Mouse (Mus musculus) lung, postnatal 0 days (tissue): ENCODE measurements around the gene Gpc6. TPM values are rescaled to one million over a fixed set of nuclear protein-coding genes. Genes with fewer than 3 reads are reported as not detected.

Source experiments
- ATAC-seq: fragments of 200-750 bp; cut with Nextera tagmentation; 2 replicates; pipeline ENCODE4 v1.8.0; 2017; ENCODE audit warnings: moderate library complexity
- DNase-seq: peaks from one replicate; pipeline ENCODE4 v3.0.0-alpha.2; 2016; ENCODE audit warnings: low spot score
- H3K27ac ChIP-seq: fragments of 300-500 bp; sonication (generic); 2 replicates; pipeline ENCODE4 v1.5.1; 2014; ENCODE audit warnings: antibody characterized with exemption, mild to moderate bottlenecking, low read length, mixed read lengths
- H3K27me3 ChIP-seq: fragments of 300-500 bp; sonication (generic); replicated peaks from 2 replicates; pipeline ENCODE4 v1.6.1; 2014; ENCODE audit warnings: low read length, mixed read lengths; ENCODE audit not compliant: insufficient read depth
- H3K36me3 ChIP-seq: fragments of 300-500 bp; sonication (generic); 2 replicates; pipeline ENCODE4 v1.6.1; 2014; ENCODE audit warnings: low read length, mixed read lengths; ENCODE audit not compliant: insufficient read depth
- H3K4me1 ChIP-seq: fragments of 300-500 bp; sonication (generic); 2 replicates; pipeline ENCODE4 v1.6.1; 2014; ENCODE audit warnings: antibody characterized with exemption, low read depth, low read length, mixed read lengths; ENCODE audit not compliant: insufficient read depth
- H3K4me2 ChIP-seq: fragments of 300-500 bp; sonication (generic); replicated peaks from 2 replicates; pipeline ENCODE4 v1.6.1; 2014; ENCODE audit warnings: low read depth, mild to moderate bottlenecking, low read length, moderate library complexity, mixed read lengths
- H3K4me3 ChIP-seq: fragments of 300-500 bp; sonication (generic); 2 replicates; pipeline ENCODE4 v1.5.1; 2014; ENCODE audit warnings: low read depth, low read length
- H3K9ac ChIP-seq: fragments of 300-500 bp; sonication (generic); replicated peaks from 2 replicates; pipeline ENCODE4 v1.6.1; 2014; ENCODE audit warnings: low read depth, mild to moderate bottlenecking
- H3K9me3 ChIP-seq: fragments of 300-500 bp; sonication (generic); 2 replicates; pipeline ENCODE4 v1.6.1; 2016; ENCODE audit warnings: low read length, mixed read lengths
- CTCF ChIP-seq: IDR thresholded peaks from 2 replicates; pipeline ENCODE4 v1.5.1; 2016; ENCODE audit warnings: antibody characterized with exemption, mild to moderate bottlenecking
- EP300 ChIP-seq: IDR thresholded peaks from 2 replicates; pipeline ENCODE4 v1.6.1; 2016; ENCODE audit warnings: antibody characterized with exemption, mild to moderate bottlenecking, control low read depth
- WGBS: fragments of 180-500 bp; shearing (Covaris S2); extraction: QIAGEN DNeasy Blood & Tissue Kit; methylation state at CpG from one replicate; pipeline ENCODE4 v1.1.7; 2014; 5-methylcytosine and 5-hydroxymethylcytosine counted together
- polyA plus RNA-seq: library from polyadenylated mRNA; unstranded; fragments of >200 nt; fragmentation: Nextera tagmentation; extraction: Ambion mirVana; gene quantifications from 2 replicates; pipeline ENCODE4 v1.2.1, GENCODE M21; 2015

The Gpc6 gene
- polyA plus RNA-seq, 1 experiment from 2014 or later: 3.1 TPM

GRCm38 (mm10) chr14:116943751-116944150 lies 18.6 kb downstream of the Gpc6 start:
- Histone ChIP-seq H3K4me1 (no peaks in the 10 kb centered on the region), H3K4me3 (no peak overlapping the region), H3K9me3 (no peaks in the 10 kb centered on the region), H3K36me3 (no peaks in the 10 kb centered on the region), H3K27ac (no peak overlapping the region), H3K9ac (no peak overlapping the region), H3K27me3 (no peaks in the 10 kb centered on the region), H3K4me2 (no peak overlapping the region)
- TF ChIP-seq CTCF (no peak), EP300 (no peak)
- WGBS: 88% methylated on average over 7 of the region's 7 CpGs
- ATAC-seq (no peak), DNase-seq (no peak)

DNA sequence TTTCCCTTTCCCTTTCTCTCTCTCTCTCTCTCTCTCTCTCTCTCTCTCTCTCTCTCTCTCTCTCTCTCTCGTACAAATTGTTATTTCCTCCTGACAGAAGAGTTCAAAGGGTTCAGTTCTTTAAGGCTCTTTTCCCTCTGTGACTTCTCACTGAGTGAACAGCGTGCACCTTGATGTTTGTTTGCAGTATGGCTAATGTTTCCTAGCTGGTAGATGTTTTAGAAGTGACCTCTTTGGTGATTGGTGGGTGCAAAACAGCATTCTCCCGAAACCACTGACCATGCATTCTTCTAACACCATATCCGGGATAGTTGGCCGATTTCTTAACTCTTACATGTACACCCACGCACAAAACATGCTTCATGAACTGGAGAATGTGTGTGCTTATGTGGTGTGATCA lies 20.9 kb downstream of the Gpc6 start:
- DNase-seq: no peak
- no peak for ATAC-seq
- TF ChIP-seq EP300 (no peak), CTCF (no peak)
- 61% methylated on average over 6 of the region's 6 CpGs for WGBS
- no peaks in the 10 kb centered on the region for H3K9me3 ChIP-seq
- no peak overlapping the region for H3K9ac ChIP-seq
- no peaks in the 10 kb centered on the region for H3K36me3 ChIP-seq
- no peak overlapping the region for H3K27ac ChIP-seq
- no peak overlapping the region for H3K4me3 ChIP-seq
- no peaks in the 10 kb centered on the region for H3K4me1 ChIP-seq
- no peaks in the 10 kb centered on the region for H3K27me3 ChIP-seq
- H3K4me2 ChIP-seq: no peak overlapping the region

DNA sequence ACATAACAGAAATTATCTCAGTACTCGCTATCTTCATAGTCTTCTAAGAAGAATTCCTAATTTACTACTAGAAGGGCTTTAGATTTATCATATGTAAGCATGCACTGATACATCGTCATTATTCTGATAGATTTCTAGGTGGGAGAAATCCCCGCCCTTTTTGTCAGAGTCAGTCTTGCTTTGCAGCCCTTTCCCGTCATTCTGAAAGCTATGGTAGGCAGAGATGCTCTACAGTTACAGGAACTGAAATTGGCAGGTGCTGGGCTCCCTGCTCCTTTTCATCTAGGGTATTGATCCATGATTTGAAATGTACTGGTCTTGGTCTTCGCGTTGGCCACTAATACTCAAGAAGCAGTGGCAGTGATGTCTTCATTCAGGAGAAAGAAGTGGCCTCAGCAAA lies 22.3 kb downstream of the Gpc6 start:
- H3K4me3 ChIP-seq: no peak overlapping the region
- no peaks in the 10 kb centered on the region for H3K4me1 ChIP-seq
- DNase-seq (no peak), ATAC-seq (no peak)
- H3K27ac ChIP-seq: no peak overlapping the region
- H3K27me3 ChIP-seq: no peaks in the 10 kb centered on the region
- WGBS: 94% methylated on average over 6 of the region's 6 CpGs
- H3K4me2 ChIP-seq: no peak overlapping the region
- no peak overlapping the region for H3K9ac ChIP-seq
- no peaks in the 10 kb centered on the region for H3K9me3 ChIP-seq
- H3K36me3 ChIP-seq: no peaks in the 10 kb centered on the region
- no peak for TF ChIP-seq CTCF
- no peak for TF ChIP-seq EP300

DNA sequence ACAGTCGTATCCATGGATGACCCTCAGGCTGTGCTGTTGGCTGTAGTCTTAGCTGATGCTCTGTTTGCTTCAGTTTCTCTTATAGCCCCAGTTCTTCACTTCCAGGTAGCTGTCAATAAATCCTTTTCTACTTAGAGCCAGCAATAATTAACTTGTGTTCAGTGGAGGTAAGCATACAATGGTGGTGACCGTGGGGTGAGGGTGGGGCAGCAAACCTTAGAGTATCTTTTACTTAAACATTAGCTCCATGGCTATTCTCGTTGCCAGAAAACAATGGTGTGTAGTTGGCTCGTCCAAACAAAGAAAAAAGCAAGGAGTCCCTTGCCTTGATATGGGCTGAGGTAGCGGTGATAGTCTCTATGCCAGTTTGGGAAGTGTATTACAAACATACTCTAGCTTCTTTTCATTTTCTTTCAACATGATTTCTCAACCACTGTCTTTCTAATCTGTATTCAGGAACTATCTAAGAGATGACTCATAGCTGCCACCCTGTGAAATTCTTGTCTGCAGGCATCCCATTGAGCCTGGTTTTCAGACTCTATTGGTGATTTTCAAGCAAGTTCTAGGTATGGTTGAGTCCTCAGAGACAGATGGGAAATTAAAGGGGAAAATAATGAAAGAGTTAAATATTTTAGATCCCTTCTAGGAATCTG lies 22.9 kb downstream of the Gpc6 start:
- ATAC-seq: no peak
- TF ChIP-seq CTCF: no peak
- TF ChIP-seq EP300: no peak

DNA sequence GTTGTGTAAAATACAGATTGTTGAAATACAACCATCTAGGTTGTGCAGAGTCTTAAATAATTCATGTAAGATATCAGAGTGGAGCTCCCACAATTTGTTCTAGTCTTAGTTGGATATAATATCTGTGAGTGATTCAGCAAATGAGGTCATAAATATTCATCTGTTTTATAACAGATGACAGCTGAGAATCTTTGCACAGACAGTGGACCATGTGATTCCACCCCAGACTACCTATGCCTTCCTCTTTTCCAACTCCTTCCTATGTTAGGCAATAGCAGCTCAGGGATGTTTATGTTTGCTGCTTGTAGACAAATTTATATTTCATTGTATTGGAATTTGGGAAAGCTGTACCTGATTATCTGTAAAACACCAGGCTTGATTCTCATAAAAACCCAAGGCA lies 32.0 kb downstream of the Gpc6 start:
- Histone ChIP-seq H3K4me1 (no peaks in the 10 kb centered on the region), H3K36me3 (no peaks in the 10 kb centered on the region), H3K4me3 (no peak overlapping the region), H3K27me3 (no peaks in the 10 kb centered on the region), H3K4me2 (no peak overlapping the region), H3K9ac (no peak overlapping the region), H3K9me3 (no peaks in the 10 kb centered on the region), H3K27ac (no peak overlapping the region)
- DNase-seq (no peak), ATAC-seq (no peak)
- no peak for TF ChIP-seq EP300
- no peak for TF ChIP-seq CTCF

More for the DNA sequence above, 22.9 kb downstream of the Gpc6 start:
- Histone ChIP-seq H3K27ac (no peak overlapping the region), H3K4me3 (no peak overlapping the region), H3K27me3 (no peaks in the 10 kb centered on the region), H3K9me3 (no peaks in the 10 kb centered on the region), H3K4me2 (no peak overlapping the region), H3K4me1 (no peaks in the 10 kb centered on the region), H3K36me3 (no peaks in the 10 kb centered on the region), H3K9ac (no peak overlapping the region)
- no peak for DNase-seq
- WGBS: 65% methylated on average over 5 of the region's 5 CpGs

DNA sequence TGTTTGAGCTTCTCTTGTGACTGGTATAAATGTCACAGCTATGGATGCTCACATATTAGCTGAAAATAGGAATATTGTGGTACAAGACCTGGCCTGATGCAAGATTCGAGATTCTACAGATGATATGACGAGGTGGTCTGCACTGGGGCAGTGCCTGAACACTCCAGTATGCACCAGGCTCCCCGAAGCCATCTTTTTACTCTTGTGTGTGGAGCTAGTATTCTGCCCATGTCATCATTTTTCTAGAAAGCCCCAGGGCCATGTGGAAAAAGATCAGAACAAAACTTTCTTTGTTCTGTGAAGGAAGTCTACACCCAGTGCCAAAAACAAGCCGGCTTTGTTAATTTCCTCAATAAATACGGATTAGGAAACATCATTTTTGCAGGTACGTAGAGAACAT lies 39.7 kb downstream of the Gpc6 start:
- WGBS: 65% methylated on average over 6 of the region's 6 CpGs
- DNase-seq (no peak), ATAC-seq (no peak; the same call in 1 of the 2 replicates)
- Histone ChIP-seq H3K27ac (no peak overlapping the region), H3K27me3 (no peaks in the 10 kb centered on the region), H3K4me2 (no peak overlapping the region), H3K4me3 (no peak overlapping the region), H3K4me1 (no peaks in the 10 kb centered on the region), H3K9ac (no peak overlapping the region), H3K9me3 (no peaks in the 10 kb centered on the region), H3K36me3 (no peaks in the 10 kb centered on the region)
- no peak for TF ChIP-seq EP300
- TF ChIP-seq CTCF: no peak

DNA sequence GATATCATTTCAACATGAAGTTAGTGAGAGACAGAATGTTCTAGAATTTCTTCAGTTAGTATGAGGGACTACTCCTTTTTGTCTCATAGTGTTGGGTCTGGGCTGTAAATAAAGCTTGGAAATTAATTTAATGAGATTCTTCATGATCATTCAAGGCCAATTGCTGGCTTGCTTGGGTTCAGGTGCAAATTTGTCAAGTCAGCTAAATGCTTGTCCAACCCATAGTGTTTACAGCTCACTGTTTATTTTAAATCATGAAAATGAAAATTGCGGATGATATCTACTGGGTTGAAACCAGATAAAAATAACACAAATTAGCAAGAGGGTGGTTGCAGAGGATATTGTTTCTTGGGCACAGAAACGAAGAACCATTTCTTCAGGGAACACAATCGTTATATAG lies 49.6 kb downstream of the Gpc6 start:
- TF ChIP-seq CTCF (no peak), EP300 (no peak)
- no peak for DNase-seq
- Histone ChIP-seq H3K4me2 (no peak overlapping the region), H3K9ac (no peak overlapping the region), H3K4me3 (no peak overlapping the region), H3K36me3 (no peaks in the 10 kb centered on the region), H3K27me3 (no peaks in the 10 kb centered on the region), H3K4me1 (no peaks in the 10 kb centered on the region), H3K27ac (no peak overlapping the region), H3K9me3 (no peaks in the 10 kb centered on the region)
- whole genome bisulfite sequencing: 82% methylated on average over 3 of the region's 3 CpGs
- no peak for ATAC-seq
